Mouse (Mus musculus): ENCODE data around the gene Rab29.
A peak's percentile ranks its signal among the peaks of the same experiment; 100 is the strongest.
"Not testable (repeated sequence)": the region's sequence is repeated elsewhere in the genome, so short reads cannot be mapped to it uniquely, and the experiment has no call there.

The Rab29 gene

GRCm38 (mm10) chr1:131865596-131865995 is 1.4 kb upstream of the Rab29 start:
- no peak for DNase-seq (ENCODE audit: low read depth)

- DNase-seq (ENCODE audit: low read depth), result no peak
These were observed 572 bp upstream of the Rab29 start for GRCm38 (mm10) chr1:131866304-131866999.

DNA sequence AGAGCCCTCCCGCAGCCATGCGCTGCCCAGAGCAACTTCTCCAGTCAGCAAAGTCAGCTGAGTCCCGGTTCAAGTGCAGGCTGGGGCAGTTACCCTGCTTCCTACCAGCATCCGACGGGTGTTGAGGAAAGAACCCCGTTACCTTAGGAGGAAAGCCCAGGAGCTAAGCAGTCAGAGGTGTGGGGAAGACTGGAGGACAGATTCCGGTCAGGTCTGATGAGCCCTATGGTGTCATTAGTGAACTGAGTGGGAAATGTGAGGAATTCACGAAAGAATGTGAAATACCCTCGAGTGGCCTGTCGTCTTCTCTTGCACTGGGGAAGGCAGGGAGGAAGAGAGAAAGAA is 894 bp downstream of the Rab29 start:
- DNase-seq (ENCODE audit: low read depth), result no peak

GRCm38 (mm10) chr1:131869561-131869960 is 2.5 kb downstream of the Rab29 start:
- DNase-seq (ENCODE audit: low read depth), result no peak

DNA sequence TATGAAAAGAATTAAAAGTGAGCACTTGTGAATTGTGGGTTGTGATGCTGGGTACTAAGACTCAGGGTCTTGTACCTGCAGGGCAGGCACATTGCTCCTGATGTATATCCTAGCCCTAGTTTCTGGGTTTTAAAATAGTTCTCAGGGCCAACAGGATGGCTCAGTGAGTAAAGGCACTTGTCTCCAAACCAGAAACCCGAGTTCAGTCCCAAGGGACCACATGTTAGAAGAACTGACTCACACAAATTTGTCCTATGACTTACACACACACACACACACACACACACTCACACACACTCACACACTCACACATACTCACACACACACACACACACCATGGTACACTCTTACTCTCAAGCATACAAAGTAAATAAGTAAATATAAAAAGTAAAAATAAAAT is 5.8 kb downstream of the Rab29 start:
- DNase-seq (ENCODE audit: low read depth), result no peak

DNA sequence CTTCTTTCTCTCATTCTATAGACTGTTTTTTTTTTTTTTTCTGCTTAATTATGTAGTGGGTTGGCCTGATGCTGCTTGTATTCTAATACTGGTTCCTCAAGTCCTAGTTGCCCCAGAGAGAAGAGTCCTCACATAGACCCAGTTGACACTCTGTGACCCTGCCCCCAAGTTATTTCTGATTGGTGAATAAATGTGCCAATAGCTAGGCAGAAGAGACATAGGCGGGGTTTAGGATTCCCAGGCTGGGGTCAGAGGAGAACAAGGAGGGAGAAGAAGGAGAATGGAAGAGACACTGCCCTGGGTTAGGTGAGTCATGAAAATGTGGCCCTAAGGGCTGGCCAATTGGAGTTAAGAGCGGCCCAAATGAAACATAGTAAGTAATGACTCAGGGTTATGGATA is 12.8 kb downstream of the Rab29 start:
- DNase-seq (ENCODE audit: low read depth), result no peak

GRCm38 (mm10) chr1:131882787-131883186 is 15.8 kb downstream of the Rab29 start:
- DNase-seq (ENCODE audit: low read depth), result peak; percentile 70

DNA sequence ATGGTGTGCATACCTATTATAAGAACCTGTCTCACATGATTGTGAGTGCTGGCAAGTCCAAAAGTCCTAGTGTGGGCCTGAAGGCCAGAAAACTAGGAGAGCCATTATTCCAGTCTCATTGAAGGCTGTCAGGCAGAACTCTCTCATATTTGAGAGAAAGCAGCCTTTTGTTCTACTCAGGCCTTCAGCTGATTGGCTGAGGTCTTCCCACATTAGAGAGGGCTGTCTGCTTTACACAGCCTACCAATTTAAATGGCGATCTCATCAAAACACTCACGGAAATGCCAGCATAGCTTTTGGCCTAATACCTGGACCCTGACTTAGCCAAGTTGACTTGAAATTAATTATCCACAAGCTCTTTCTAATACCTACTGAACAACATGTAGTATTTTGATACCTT is 19.1 kb downstream of the Rab29 start:
- no peak for DNase-seq (ENCODE audit: low read depth)

- DNase-seq (ENCODE audit: low read depth), result no peak
These were observed 19.6 kb downstream of the Rab29 start for GRCm38 (mm10) chr1:131886641-131887040.

DNA sequence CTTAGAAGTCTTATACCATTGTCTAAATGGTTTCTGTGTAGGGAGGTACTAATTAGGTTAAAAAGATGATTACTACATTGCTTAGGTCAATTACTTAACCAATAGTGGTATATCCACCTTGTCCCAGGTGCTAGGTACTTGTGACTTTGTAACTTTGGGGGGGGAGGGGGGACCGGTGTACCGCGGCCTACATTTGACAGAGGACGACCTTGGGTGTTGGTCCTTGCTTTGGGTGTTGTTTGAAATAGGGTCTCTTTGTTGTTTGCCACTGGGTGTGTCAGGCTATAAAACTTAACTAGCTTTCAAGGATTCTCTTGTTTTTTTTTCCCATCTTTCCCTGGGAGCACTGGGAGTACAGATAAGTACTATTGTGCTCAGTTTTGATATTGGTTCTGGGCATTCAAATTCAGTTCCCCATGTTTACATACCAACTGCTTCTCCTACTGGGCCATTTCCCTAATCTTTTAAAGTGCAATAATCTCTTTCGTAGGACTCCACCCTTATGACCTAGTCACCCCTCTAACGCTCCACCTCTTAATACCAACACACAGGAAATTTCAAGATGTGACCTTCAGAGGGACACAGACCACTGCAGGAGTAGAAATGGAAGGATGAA is 23.1 kb downstream of the Rab29 start:
- no peak for DNase-seq (ENCODE audit: low read depth)

GRCm38 (mm10) chr1:131891436-131891835 is 24.4 kb downstream of the Rab29 start:
- DNase-seq (ENCODE audit: low read depth), result no peak

DNA sequence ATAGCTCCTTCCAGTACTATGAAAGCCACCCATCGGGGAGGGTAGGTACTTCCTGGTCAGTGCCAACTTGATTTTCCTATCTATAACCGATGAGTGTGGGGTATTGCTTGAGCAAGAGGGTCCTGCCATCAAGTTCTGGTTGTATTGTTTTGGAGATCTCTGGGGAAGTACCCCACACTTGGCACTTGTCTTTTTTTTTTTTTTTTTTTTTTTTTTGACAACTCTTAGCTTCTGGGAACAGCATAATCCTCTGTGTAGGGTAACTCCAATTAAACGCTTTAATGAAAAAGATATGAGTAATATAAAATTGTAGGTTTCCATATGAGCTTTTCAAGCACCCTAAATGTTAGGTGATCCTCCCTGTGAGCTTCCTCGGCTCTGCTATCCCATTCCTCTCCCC is 35.7 kb downstream of the Rab29 start:
- DNase-seq (ENCODE audit: low read depth), result no peak

- no peak for DNase-seq (ENCODE audit: low read depth)
These were observed 36.2 kb downstream of the Rab29 start for GRCm38 (mm10) chr1:131903251-131903650.

- peak; percentile 26 for DNase-seq (ENCODE audit: low read depth)
These were observed 38.5 kb downstream of the Rab29 start for GRCm38 (mm10) chr1:131905497-131905896.

DNA sequence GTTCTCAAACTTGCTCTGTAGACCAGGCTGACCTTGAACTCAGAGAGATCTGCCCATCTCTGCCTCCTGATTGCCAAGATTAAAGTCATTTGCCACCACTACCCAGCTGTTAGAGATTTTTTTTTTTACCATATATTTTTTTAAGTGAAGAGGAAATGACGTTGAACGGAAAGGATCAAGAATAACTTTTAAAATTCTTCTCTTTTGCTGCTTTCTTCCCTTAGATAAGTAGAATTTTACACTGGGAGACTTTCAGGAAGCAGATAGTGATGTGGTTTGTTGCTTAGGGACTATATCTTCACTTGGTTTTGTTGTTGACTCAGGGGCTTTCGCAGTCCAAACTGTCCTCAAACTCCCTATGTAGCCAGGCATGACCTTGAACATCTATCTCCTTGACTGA is 41.4 kb downstream of the Rab29 start:
- DNase-seq (ENCODE audit: low read depth), result no peak

GRCm38 (mm10) chr1:131909236-131909635 is 42.2 kb downstream of the Rab29 start:
- not testable (repeated sequence) for DNase-seq (ENCODE audit: low read depth)

DNA sequence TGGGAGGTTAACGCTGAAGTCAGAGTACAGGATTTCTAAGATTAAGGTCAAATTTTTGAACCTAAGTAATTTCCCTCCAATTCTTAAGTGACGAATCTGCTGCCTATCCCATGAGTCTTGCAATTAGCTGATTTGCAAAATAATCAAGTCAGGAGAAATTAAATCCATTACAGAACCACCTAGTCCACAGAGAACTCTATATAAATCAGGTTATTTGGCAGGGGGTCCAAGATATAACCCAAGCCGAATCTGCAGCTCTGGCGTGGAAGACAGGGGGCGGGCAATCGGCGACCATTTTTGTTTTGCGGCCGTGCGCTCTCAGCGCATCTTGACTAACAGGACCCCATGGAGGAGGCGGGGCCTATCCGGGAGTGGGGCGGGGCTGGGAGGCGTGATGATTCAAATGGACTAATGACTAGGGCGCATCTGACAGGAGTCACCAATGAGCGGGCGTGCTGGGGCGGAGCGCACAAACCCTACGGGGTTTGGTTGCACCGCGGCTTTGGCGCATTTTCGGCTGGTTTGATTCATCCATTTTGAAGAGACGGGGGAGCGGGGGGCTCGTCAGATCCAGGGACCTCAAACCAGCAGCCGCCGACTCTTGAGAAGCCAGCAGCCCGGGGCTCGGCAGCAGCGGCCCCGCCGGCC is 43.1 kb downstream of the Rab29 start, which contains the start of gene Nucks1:
Gene Nucks1 (plus strand): TSS at position 534 of the 648 bp plus-strand sequence.
- DNase-seq (ENCODE audit: low read depth), result peak; percentile 99

DNA sequence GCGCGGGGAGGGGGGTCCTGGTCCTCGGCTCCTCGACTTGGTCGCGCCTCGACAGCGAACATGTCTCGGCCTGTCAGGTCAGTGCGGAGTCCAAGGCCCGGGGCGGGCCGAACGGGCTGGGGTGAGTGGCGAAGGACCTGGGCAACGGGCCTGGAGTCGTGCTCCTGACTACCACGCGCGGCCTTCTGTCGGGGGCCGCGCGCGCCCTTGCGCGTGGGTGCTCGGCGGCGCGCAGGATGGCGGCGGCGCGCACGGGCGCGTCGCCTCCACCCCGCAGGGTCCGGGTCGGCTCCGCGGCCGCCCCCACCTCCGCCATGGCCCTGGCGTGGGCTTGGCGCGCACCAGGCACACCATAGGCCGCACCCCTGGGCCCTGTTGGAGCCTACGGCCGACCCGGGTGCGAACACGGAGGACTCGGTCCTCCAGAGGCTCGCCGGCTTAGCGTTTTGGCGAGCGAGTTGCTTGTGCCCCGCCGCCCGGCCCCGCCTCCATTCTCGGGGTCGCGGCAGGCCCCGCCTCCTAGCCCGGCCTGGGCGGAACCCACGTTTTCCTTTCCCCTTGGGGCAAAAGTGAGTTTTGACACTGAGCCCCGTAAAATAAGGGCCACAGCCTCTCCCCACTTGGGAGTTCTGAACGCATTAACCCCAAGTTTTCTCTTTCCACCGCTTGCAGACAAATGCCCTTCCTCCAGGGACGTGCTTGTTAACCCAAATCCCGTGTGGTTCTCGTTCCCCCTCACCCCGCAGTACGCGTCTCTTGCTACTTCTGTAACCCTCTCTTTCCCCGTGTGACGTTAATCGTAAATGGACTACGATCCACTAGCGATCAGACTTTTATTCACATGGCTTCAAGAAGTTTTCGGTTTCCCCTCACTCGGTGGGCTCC is 43.9 kb downstream of the Rab29 start:
- peak; percentile 90 for DNase-seq (ENCODE audit: low read depth)

GRCm38 (mm10) chr1:131917634-131918033 is 50.6 kb downstream of the Rab29 start:
- no peak for DNase-seq (ENCODE audit: low read depth)

GRCm38 (mm10) chr1:131919052-131919451 is 52.0 kb downstream of the Rab29 start:
- no peak for DNase-seq (ENCODE audit: low read depth)

DNA sequence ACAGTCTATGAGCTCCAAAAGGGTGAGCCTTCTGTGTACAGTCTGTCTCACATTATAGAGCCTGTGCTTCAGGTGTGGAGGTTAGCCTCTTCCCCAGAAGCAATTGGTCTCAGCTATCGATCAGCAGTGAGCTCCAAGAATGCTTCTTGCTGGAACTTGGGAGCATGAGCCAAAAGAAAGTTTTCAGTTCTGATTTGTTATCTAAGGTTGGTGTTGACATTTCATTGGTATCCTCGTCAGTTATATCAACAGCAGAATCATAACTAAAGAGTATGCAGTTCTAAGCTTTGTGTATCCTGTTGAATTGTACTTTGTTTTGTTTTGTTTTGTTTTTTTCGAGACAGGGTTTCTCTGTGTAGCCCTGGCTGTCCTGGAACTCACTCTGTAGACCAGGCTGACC is 55.1 kb downstream of the Rab29 start:
- DNase-seq (ENCODE audit: low read depth), result no peak

Data from naive thymus-derived CD4-positive, alpha-beta T cell, adult 2 months (primary cell).